8 mouse cellular contexts compared by ENCODE assay signal in the genomic region with DNA sequence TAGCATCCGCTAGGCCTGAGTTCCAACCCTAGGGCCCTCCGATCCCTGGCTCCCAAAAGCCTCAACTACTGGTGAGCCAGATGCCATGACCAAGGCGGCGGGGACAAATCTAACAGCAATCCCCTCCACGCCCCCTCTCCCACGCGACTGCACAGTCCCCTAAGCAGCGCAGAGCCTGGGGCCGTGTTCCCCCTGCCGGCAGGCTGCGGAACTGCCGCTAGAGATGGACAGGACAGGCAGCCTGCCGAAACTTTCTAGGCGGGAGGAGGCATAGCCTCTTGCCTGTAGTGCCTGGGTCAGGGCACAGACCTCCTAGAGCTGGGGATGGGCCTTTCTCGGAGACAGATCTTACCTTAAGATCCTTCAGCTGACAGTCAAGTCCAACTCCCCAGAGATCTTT. TPM values are rescaled to one million over a fixed set of nuclear protein-coding genes. Genes with fewer than 3 reads are reported as not detected.
DNase-seq lines count a peak whose midpoint lies in the region; ATAC-seq and TF ChIP-seq lines count a peak whose summit lies in the region.

No protein-coding gene starts in this region.

- peak overlapping the region; percentile 5 to 96; a peak in 2 of 4 replicates for H3K27ac ChIP-seq in heart, embryonic 14.5 days (replicated peaks in 1 of 2; ENCODE audit: control insufficient read depth in 1 of 2, insufficient read depth in 1 of 2, low read depth in 2 of 2, low read length in 2 of 2)
- no peak overlapping the region for H3K27ac ChIP-seq in midbrain, embryonic 14.5 days (replicated peaks; ENCODE audit: low read depth, low read length)

- 26% methylated on average over 15 of the region's 15 CpGs for WGBS in heart, embryonic 14.5 days
- 11% methylated on average over 15 of the region's 15 CpGs for WGBS in midbrain, embryonic 14.5 days

- peaks cover 21 to 28% of the 10 kb centered on the region in 2 experiments for H3K4me1 ChIP-seq in heart, embryonic 14.5 days (ENCODE audit: control insufficient read depth in 2 of 2, insufficient read depth in 2 of 2, low read length in 2 of 2)
- no peaks in the 10 kb centered on the region for H3K4me1 ChIP-seq in midbrain, embryonic 14.5 days (ENCODE audit: control insufficient read depth, insufficient read depth, low read length)

- peak; percentile 74 for TF ChIP-seq CTCF in C2C12 (IDR thresholded peaks at IDR 0.05; ENCODE audit: control insufficient read depth, insufficient read depth, insufficient read length)

- no peak for ATAC-seq in heart, embryonic 14.5 days (ENCODE audit: insufficient number of reproducible peaks, insufficient read depth, low FRiP score, low read depth)
- peak; percentile 67 for ATAC-seq in erythroid progenitor cell, adult 5-6 weeks (replicated peaks; ENCODE audit: low FRiP score, poor library complexity, severe bottlenecking)
- no peak for ATAC-seq in midbrain, embryonic 14.5 days (ENCODE audit: low FRiP score, low TSS enrichment)

- H3K79me3 ChIP-seq in C2C12 (ENCODE audit: low read depth) = no peaks in the 10 kb centered on the region

- intact Hi-C loops in heart, postnatal 36 days (cut with DNase I) = no loop called here

- no peak overlapping the region for H3ac ChIP-seq in C2C12 (ENCODE audit: control insufficient read depth, insufficient read length, low read depth)

- H3K27me3 ChIP-seq in heart, embryonic 14.5 days (ENCODE audit: control insufficient read depth, insufficient read depth, low read length) = no peaks in the 10 kb centered on the region
- peaks cover 29% of the 10 kb centered on the region for H3K27me3 ChIP-seq in C2C12 (ENCODE audit: control insufficient read depth, insufficient read depth, insufficient read length)
- H3K27me3 ChIP-seq in midbrain, embryonic 14.5 days (ENCODE audit: control insufficient read depth, insufficient read depth, low read length) = no peaks in the 10 kb centered on the region

- H3K9me3 ChIP-seq in heart, embryonic 14.5 days (ENCODE audit: control insufficient read depth, low read length) = 0 out of 2 replicates have a peak, but pooled peaks cover 3% of the 10 kb centered on the region
- H3K9me3 ChIP-seq in midbrain, embryonic 14.5 days (ENCODE audit: control insufficient read depth, low read length) = peaks cover 2% of the 10 kb centered on the region; the same call in 1 of the 2 replicates

- no peak for DNase-seq in heart, postnatal 36 days
- DNase-seq in adrenal gland, postnatal 10 days = peak; percentile 70
- DNase-seq in kidney, postnatal 14 days = peak; percentile 43
- DNase-seq in midbrain, embryonic 14.5 days = peak; percentile 81
- DNase-seq in thymus, postnatal 10 days (ENCODE audit: low spot score in 2 of 2) = peak; percentile 37 to 70

- H3K79me2 ChIP-seq in C2C12 (ENCODE audit: control insufficient read depth, insufficient read depth) = no peaks in the 10 kb centered on the region

- H3K9ac ChIP-seq in heart, embryonic 14.5 days (ENCODE audit: low read length) = 0 out of 2 replicates have a peak overlapping the region, but pooled peaks have one; percentile 5
- no peak overlapping the region for H3K9ac ChIP-seq in midbrain, embryonic 14.5 days (replicated peaks; ENCODE audit: low read length)

- H3K4me3 ChIP-seq in heart, embryonic 14.5 days (ENCODE audit: control insufficient read depth in 1 of 2, insufficient read depth in 1 of 2, low read depth in 1 of 2, low read length in 2 of 2) = no peak overlapping the region
- no peak overlapping the region for H3K4me3 ChIP-seq in C2C12 (ENCODE audit: insufficient read depth, poor library complexity, severe bottlenecking)
- no peak overlapping the region for H3K4me3 ChIP-seq in midbrain, embryonic 14.5 days (replicated peaks; ENCODE audit: low read depth, low read length)

- H3K36me3 ChIP-seq in heart, embryonic 14.5 days (ENCODE audit: control insufficient read depth, insufficient read depth, low read length) = no peaks in the 10 kb centered on the region
- no peaks in the 10 kb centered on the region for H3K36me3 ChIP-seq in C2C12 (ENCODE audit: control insufficient read depth, insufficient read depth)
- H3K36me3 ChIP-seq in midbrain, embryonic 14.5 days (ENCODE audit: control insufficient read depth, insufficient read depth, low read length) = no peaks in the 10 kb centered on the region

- H3K4me2 ChIP-seq in heart, embryonic 14.5 days (ENCODE audit: low read length) = no peak overlapping the region
- H3K4me2 ChIP-seq in midbrain, embryonic 14.5 days (ENCODE audit: low read length) = no peak overlapping the region

TF ChIP-seq in C2C12, 6 proteins besides CTCF, POLR2A, EP300 and RAD21:
- TF ChIP-seq MAX (IDR thresholded peaks at IDR 0.05) (no peak), MYOD1 (IDR thresholded peaks at IDR 0.05; ENCODE audit: control insufficient read depth, insufficient read length, low read depth) (no peak), USF1 (IDR thresholded peaks at IDR 0.05; ENCODE audit: low read depth) (no peak), MYOG (IDR thresholded peaks at IDR 0.05; ENCODE audit: control insufficient read depth, extremely low read depth, insufficient read length) (no peak), FOSL1 (IDR thresholded peaks at IDR 0.05; ENCODE audit: insufficient read depth, low read length, poor library complexity, severe bottlenecking) (no peak), CEBPB (IDR thresholded peaks at IDR 0.05; ENCODE audit: low read depth) (no peak)

RNA-seq across cellular contexts. Expression of a gene that starts 9.7 kb away (rescaled TPM):
- polyA plus RNA-seq in heart, embryonic 14.5 days (2014; fragmentation: Nextera tagmentation; extraction: Ambion mirVana) = 10,198 and 10,957 TPM in 2 replicates
- total RNA-seq in heart, postnatal 36 days (2021) = over 10,000 TPM; 18,107 to 20,333 TPM
- not detected for polyA plus RNA-seq in C2C12 (2012; fragmentation: generic; extraction: Trizol)
- total RNA-seq in adrenal gland, postnatal 10 days (2021) = 100 to 1,000 TPM in 1 of 2 experiments, 10 to 100 TPM in 1; 25.5 to 182 TPM
- total RNA-seq in erythroid progenitor cell, adult 5-6 weeks (2015; ENCODE audit: low replicate concordance) = not detected in 2 replicates
- 8.2 TPM in 1 of 2 replicates, not detected in the other for total RNA-seq in erythroid progenitor cell, adult 5-6 weeks (2017; ENCODE audit: low replicate concordance)
- polyA plus RNA-seq in midbrain, embryonic 14.5 days (2014; fragmentation: Nextera tagmentation; extraction: Ambion mirVana) = 1.9 and 3.0 TPM in 2 replicates

RNA-seq across cellular contexts. Expression of a gene that starts 41.2 kb away (rescaled TPM):
- polyA plus RNA-seq in heart, embryonic 14.5 days (2014; fragmentation: Nextera tagmentation; extraction: Ambion mirVana) = 6.4 and 7.9 TPM in 2 replicates
- total RNA-seq in heart, postnatal 36 days (2021) = 10 to 100 TPM; 21.6 to 26.8 TPM
- polyA plus RNA-seq in C2C12 (2012; fragmentation: generic; extraction: Trizol) = 0.08 TPM
- total RNA-seq in adrenal gland, postnatal 10 days (2021) = 10 to 100 TPM; 23.5 to 25.1 TPM
- not detected in 2 replicates for total RNA-seq in erythroid progenitor cell, adult 5-6 weeks (2015; ENCODE audit: low replicate concordance)
- total RNA-seq in erythroid progenitor cell, adult 5-6 weeks (2017; ENCODE audit: low replicate concordance) = not detected in 2 replicates
- 25.5 and 28.8 TPM in 2 replicates for polyA plus RNA-seq in midbrain, embryonic 14.5 days (2014; fragmentation: Nextera tagmentation; extraction: Ambion mirVana)

RNA-seq across cellular contexts. Expression of a gene that starts 49.6 kb away (rescaled TPM):
- 0.85 TPM in 1 of 2 replicates, not detected in the other for polyA plus RNA-seq in heart, embryonic 14.5 days (2014; fragmentation: Nextera tagmentation; extraction: Ambion mirVana)
- total RNA-seq in heart, postnatal 36 days (2021) = not detected
- polyA plus RNA-seq in C2C12 (2012; fragmentation: generic; extraction: Trizol) = not detected
- not detected for total RNA-seq in adrenal gland, postnatal 10 days (2021)
- total RNA-seq in erythroid progenitor cell, adult 5-6 weeks (2015; ENCODE audit: low replicate concordance) = not detected in 2 replicates
- total RNA-seq in erythroid progenitor cell, adult 5-6 weeks (2017; ENCODE audit: low replicate concordance) = not detected in 2 replicates
- not detected in 2 replicates for polyA plus RNA-seq in midbrain, embryonic 14.5 days (2014; fragmentation: Nextera tagmentation; extraction: Ambion mirVana)

Comparison
In these comparisons a context has a peak if more than half of its experiments do, and no peak if none do; other contexts are left out.
1. DNase-seq: peak in adrenal gland, postnatal 10 days (single experiment), kidney, postnatal 14 days (single experiment), midbrain, embryonic 14.5 days (single experiment) and thymus, postnatal 10 days (2 of 2); none in heart, postnatal 36 days (0 of 2).
2. RNA of a gene that starts 9.7 kb away (total RNA-seq): 18,107 to 20,333 TPM in heart, postnatal 36 days; 25.5 to 182 TPM in adrenal gland, postnatal 10 days and 8.2 TPM in erythroid progenitor cell, adult 5-6 weeks; every median in the first group is over 10 times any median in the second.
3. RNA of a gene that starts 41.2 kb away (total RNA-seq): 21.6 to 26.8 TPM in heart, postnatal 36 days and 23.5 to 25.1 TPM in adrenal gland, postnatal 10 days; not detected in erythroid progenitor cell, adult 5-6 weeks; every median in the first group is over 10 times any median in the second.